Mouse (Mus musculus) adrenal gland (tissue): ENCODE results near the gene Gli1.

Source experiments
- intact Hi-C: fragments of 180-260 bp; cut with DNase I; formaldehyde crosslinking; loops from one replicate; pipeline ENCODE4 v1.15.1; 2025
- long read RNA-seq, 2 experiments: library from polyadenylated mRNA; unstranded; transcript quantifications; one replicate each; pipeline ENCODE4 v2.0.0; 2020; ENCODE audit warnings: borderline replicate concordance in 1 of 2; ENCODE audit not compliant: insufficient replicate concordance in 1 of 2

Gli1 gene
- long read RNA-seq, experiment 1, result 0 reads
- long read RNA-seq, experiment 2, result 0 reads

- intact Hi-C loops, result no loop called here
These were observed at the start of gene Gli1 for GRCm38 (mm10) chr10:127341891-127342639. Gli1 (minus strand) TSS chr10:127341974.

- intact Hi-C loops, result no loop called here
These were observed 40.0 kb upstream of the Gli1 start for GRCm38 (mm10) chr10:127381743-127382134.

GRCm38 (mm10) chr10:127380767-127381742, 39.3 kb upstream of the Gli1 start:
- intact Hi-C loops, result no loop called here

- intact Hi-C loops, result no loop called here
These were observed 38.5 kb upstream of the Gli1 start, which contains the start of gene R3hdm2 for GRCm38 (mm10) chr10:127380251-127380691. R3hdm2 (plus strand) TSS chr10:127380327.

GRCm38 (mm10) chr10:127379654-127380053, 37.9 kb upstream of the Gli1 start:
- intact Hi-C loops, result no loop called here

GRCm38 (mm10) chr10:127377700-127378099, 35.9 kb upstream of the Gli1 start:
- intact Hi-C loops, result no loop called here

GRCm38 (mm10) chr10:127371023-127371422, 29.2 kb upstream of the Gli1 start:
- intact Hi-C loops, result no loop called here

- intact Hi-C loops, result no loop called here
These were observed 28.4 kb upstream of the Gli1 start, which contains the start of gene Inhbc for GRCm38 (mm10) chr10:127369834-127370820. Inhbc (minus strand) TSS chr10:127370431.

- intact Hi-C loops, result no loop called here
These were observed 26.5 kb upstream of the Gli1 start for GRCm38 (mm10) chr10:127368273-127368672.

- intact Hi-C loops, result no loop called here
These were observed 25.3 kb upstream of the Gli1 start for GRCm38 (mm10) chr10:127367116-127367515.

GRCm38 (mm10) chr10:127360714-127361113, 18.9 kb upstream of the Gli1 start:
- intact Hi-C loops, result no loop called here

- intact Hi-C loops, result no loop called here
These were observed 13.6 kb upstream of the Gli1 start for GRCm38 (mm10) chr10:127355336-127355735.

GRCm38 (mm10) chr10:127353909-127354895, 12.4 kb upstream of the Gli1 start, which contains the start of gene Inhbe:
Inhbe (minus strand) TSS chr10:127354411.
- intact Hi-C loops, result loop anchor here (5.0 kb wide), 2 partner anchors 93 to 113 kb away; no protein-coding TSS in a partner anchor

GRCm38 (mm10) chr10:127352766-127353165, 11.0 kb upstream of the Gli1 start:
- intact Hi-C loops, result loop anchor here (5.0 kb wide), 2 partner anchors 95 to 115 kb away; no protein-coding TSS in a partner anchor

GRCm38 (mm10) chr10:127352187-127352586, 10.4 kb upstream of the Gli1 start:
- intact Hi-C loops, result loop anchor here (5.0 kb wide), 2 partner anchors 95 to 115 kb away; no protein-coding TSS in a partner anchor

GRCm38 (mm10) chr10:127351719-127352118, 9.9 kb upstream of the Gli1 start:
- intact Hi-C loops, result loop anchor here (5.0 kb wide), 2 partner anchors 96 to 116 kb away; no protein-coding TSS in a partner anchor

- intact Hi-C loops, result loop anchor here (5.0 kb wide), 2 partner anchors 96 to 116 kb away; no protein-coding TSS in a partner anchor
These were observed 9.5 kb upstream of the Gli1 start for GRCm38 (mm10) chr10:127351285-127351595.

- intact Hi-C loops, result loop anchor here (5.0 kb wide), 2 partner anchors 97 to 117 kb away; no protein-coding TSS in a partner anchor
These were observed 9.0 kb upstream of the Gli1 start for GRCm38 (mm10) chr10:127350594-127351284.
